Mouse (Mus musculus) spleen, adult 2 months (tissue): ENCODE results near the gene AC129217.1. TPM values are rescaled to one million over a fixed set of nuclear protein-coding genes. Genes with fewer than 3 reads are reported as not detected.

Experiments used
- DNase-seq, 2 experiments: peaks; one replicate each; pipeline versions ENCODE4 v3.0.0 to v3.0.0-alpha.2; 2012 to 2021; ENCODE audit warnings: low spot score in 2 of 2, low read depth in 1 of 2
- H3K27ac ChIP-seq: fragments of 200-500 bp; 2 replicates; pipeline ENCODE4 v1.5.1; 2012; ENCODE audit warnings: low read length, inconsistent platforms; ENCODE audit not compliant: insufficient read depth
- H3K27me3 ChIP-seq: fragments of 200-500 bp; 2 replicates; pipeline ENCODE4 v1.6.1; 2012; ENCODE audit warnings: mild to moderate bottlenecking, moderate library complexity, low read length, inconsistent platforms; ENCODE audit not compliant: control insufficient read depth, insufficient read depth
- H3K36me3 ChIP-seq: fragments of 200-500 bp; 2 replicates; pipeline ENCODE4 v1.6.1; 2012; ENCODE audit warnings: mild to moderate bottlenecking, low read length, inconsistent platforms; ENCODE audit not compliant: control insufficient read depth, insufficient read depth
- H3K4me1 ChIP-seq: fragments of 200-500 bp; 2 replicates; pipeline ENCODE4 v1.6.1; 2011; ENCODE audit warnings: inconsistent platforms; ENCODE audit not compliant: control insufficient read depth, insufficient read depth, insufficient read length
- H3K4me3 ChIP-seq: fragments of 200-500 bp; 2 replicates; pipeline ENCODE4 v1.5.1; 2011; ENCODE audit warnings: mild to moderate bottlenecking, inconsistent platforms; ENCODE audit not compliant: insufficient read depth, insufficient read length; ENCODE audit errors: extremely low read depth
- CTCF ChIP-seq: fragments of 200-500 bp; IDR thresholded peaks from 2 replicates; pipeline ENCODE4 v1.5.1; 2011; ENCODE audit warnings: mild to moderate bottlenecking, inconsistent platforms; ENCODE audit not compliant: insufficient read depth, insufficient read length, insufficient replicate concordance; ENCODE audit errors: extremely low read depth
- POLR2A ChIP-seq: fragments of 200-500 bp; IDR thresholded peaks from 2 replicates; pipeline ENCODE4 v1.6.1; 2011; ENCODE audit warnings: low read depth, low read length, inconsistent platforms
- WGBS: fragments of 180-500 bp; shearing (Covaris S2); methylation state at CpG from one replicate; pipeline ENCODE4 v1.1.7; 2018; 5-methylcytosine and 5-hydroxymethylcytosine counted together
- polyA plus RNA-seq: library from polyadenylated mRNA; depleted of rRNA; stranded (reverse); fragments of >200 nt; gene quantifications from 2 replicates; pipeline ENCODE4 v1.2.3, GENCODE M21; 2012; rRNA removed

Gene AC129217.1
- polyA plus RNA-seq, 1 experiment: not detected

DNA sequence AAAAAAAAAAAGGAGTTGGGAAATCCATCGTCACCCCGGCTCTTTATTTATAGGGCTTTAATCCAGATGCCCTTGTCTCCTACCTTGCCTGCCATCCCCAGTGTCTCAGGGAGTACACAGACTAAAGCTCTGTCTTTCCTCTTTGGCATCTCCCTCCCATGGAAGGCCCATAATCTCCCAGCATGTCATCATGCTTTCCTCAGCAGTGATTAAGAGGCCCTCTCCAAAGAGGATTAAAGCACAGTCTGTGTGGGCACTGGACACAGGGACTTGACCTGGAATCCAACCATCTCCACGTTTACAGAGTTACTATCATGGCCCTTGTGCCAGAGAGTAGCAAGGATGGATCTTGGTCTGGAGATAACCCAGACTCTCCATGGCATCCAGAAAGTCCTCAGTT, 54.0 kb downstream of the AC129217.1 start, which contains the start of the genes Lbhd1 and Gm49403:
Gene Lbhd1, plus strand, starts transcription at position 117 of the 400 bp plus-strand sequence.
Gene Gm49403, plus strand, starts transcription at position 315 of the 400 bp plus-strand sequence.
- TF ChIP-seq CTCF (no peak), POLR2A (no peak)
- 93% methylated on average over 3 of the region's 3 CpGs for WGBS
- DNase-seq: no peak
- Histone ChIP-seq H3K36me3 (no peaks in the 10 kb centered on the region), H3K27me3 (no peaks in the 10 kb centered on the region), H3K4me1 (peaks cover 5% of the 10 kb centered on the region; the same call in 1 of the 2 replicates), H3K27ac (no peak within 1 kb of the TSS), H3K4me3 (no peak within 1 kb of the TSS)

DNA sequence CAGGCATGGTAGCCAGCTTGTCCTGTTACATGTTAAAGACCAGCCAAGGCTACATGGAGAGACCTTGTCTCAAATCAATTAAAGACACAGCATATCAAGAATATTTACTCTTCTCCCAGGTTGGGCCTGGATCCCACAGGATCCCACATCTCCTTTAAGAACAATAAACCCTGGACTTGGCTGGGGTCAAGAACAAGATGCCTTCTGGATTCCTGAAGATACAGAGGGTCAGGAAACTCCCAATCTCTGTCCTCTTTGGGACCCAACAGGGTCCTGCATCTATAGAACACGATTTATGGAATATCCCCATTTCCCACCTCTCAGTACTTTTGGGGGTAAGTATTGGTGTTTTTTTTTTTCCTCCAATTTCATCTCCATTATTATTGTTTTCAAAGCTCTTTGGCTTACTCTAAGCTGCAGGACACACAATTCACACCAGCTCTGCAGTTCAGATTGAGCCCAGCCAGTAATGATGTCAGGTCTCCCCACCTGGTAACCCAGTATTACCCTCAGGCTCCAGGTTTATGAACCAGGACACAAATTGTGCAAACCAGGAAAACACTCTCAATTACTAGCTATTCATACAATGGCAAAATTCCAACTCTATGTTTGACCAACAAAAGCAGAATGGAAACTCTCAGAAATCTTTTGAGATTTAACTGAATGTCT, 57.5 kb downstream of the AC129217.1 start:
- no peak overlapping the region for H3K4me3 ChIP-seq
- H3K4me1 ChIP-seq: 0 out of 2 replicates have a peak, but pooled peaks cover 5% of the 10 kb centered on the region
- H3K27ac ChIP-seq: no peak overlapping the region
- DNase-seq: no peak
- 73% methylated on average over 1 of the region's 1 CpGs for WGBS
- H3K36me3 ChIP-seq: peaks cover 6% of the 10 kb centered on the region
- H3K27me3 ChIP-seq: no peaks in the 10 kb centered on the region
- TF ChIP-seq POLR2A (no peak), CTCF (no peak)

DNA sequence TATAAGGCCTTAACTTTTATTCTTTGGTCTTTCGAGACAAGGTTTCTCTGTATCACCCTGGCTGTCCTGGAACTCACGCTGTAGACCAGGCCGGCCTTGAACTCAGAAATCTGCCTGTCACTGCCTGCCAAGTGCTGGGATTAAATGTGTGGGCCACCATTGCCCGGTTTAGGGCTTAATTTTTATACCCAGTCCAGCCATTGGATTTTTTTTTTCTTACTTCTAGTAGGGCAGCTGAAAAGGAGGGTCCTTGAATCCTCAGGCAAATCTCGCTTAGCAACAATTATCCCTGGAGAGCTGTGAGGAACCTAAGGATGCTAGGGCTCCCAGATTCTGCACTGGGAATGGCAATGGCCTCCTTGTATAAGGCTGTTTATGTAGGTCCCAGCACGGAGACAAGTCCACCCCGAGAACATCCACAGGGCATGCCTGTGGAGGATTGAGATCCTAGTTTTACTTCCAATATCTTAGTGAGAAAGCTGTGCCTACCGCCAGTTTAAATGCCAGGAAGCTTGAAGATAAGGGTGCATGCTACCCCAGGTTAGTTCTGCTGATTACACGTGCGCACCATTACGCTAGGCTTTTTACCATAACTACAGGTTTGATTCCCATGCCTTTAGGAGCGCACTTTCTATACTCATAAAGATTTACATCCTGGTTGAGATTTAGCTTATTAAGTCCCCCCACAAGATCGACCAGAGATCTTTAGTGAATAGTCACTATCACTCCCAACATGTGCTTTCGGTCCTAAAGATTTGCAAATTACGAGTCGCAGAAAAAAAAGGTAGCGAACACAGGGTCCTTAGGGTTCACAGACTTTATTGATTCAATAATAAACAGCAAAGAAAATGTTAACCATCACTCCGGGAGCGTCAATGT, 58.3 kb downstream of the AC129217.1 start:
- WGBS: 24% methylated on average over 19 of the region's 19 CpGs
- Histone ChIP-seq H3K36me3 (peaks cover 6% of the 10 kb centered on the region), H3K27me3 (no peaks in the 10 kb centered on the region), H3K4me3 (peak overlapping the region; percentile 75), H3K27ac (peak overlapping the region; percentile 83), H3K4me1 (0 out of 2 replicates have a peak, but pooled peaks cover 5% of the 10 kb centered on the region)
- TF ChIP-seq CTCF: no peak
- TF ChIP-seq POLR2A: no peak
- DNase-seq: no peak

DNA sequence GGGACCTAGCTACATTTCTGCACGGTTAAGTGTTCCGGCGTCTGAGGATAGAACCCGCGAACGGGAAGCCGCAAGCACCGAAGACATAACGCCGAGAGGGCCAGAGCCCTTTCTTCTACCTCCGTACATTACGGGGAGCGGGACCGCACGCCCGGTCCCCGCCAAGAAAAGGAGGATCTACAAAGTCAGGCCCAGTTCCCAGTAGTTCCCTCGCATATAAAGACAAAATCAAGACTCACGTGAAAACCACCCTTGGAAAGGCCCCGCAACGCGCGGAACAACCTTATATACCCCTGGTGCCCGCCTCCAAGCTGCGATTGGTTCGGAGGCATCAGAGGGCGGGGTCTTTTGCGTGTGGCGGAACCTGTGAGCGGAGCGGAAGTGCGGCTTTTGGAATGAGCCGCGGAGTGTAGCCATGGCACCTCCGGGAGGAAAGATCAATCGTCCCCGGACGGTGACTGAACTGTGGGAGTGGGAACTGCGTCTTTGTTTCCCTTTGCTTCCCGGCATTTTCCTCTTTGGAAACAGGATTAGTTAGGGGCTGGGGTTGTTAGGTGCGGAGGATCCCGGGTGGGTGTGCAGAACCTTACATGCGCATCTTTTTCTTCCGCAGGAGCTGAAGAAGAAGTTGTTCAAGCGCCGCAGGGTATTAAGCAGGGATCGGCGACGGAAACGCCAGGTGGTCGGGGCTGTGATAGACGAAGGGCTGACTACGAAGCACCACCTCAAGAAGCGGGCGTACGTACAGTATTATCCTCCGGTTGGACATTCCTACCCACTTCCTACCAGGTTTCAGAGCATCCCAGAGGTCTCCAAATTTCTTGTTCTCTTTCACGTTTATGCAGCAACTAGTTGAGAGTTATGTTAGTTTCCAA, 59.2 kb downstream of the AC129217.1 start, which contains the start of the genes 1810009A15Rik and Gm49416:
Gene 1810009A15Rik, plus strand, starts transcription at position 343 of the 875 bp plus-strand sequence.
Gene Gm49416, plus strand, starts transcription at position 416 of the 875 bp plus-strand sequence.
- WGBS: under 1% methylated on average over 58 of the region's 58 CpGs
- TF ChIP-seq CTCF (no peak), POLR2A (peak; percentile 72)
- Histone ChIP-seq H3K36me3 (peaks cover 6% of the 10 kb centered on the region), H3K4me3 (peak within 1 kb of the TSS; percentile 75), H3K4me1 (0 out of 2 replicates have a peak, but pooled peaks cover 5% of the 10 kb centered on the region), H3K27ac (peak within 1 kb of the TSS; percentile 83), H3K27me3 (no peaks in the 10 kb centered on the region)
- peak; percentile 90 to 94 for DNase-seq

Other genes with a start within 250 kb of the AC129217.1 start
- 0.06 TPM in 1 of 2 replicates, not detected in the other for gene Slc22a8, start 238.5 kb upstream of the AC129217.1 start, polyA plus RNA-seq
- 0.08 TPM in 1 of 2 replicates, not detected in the other for gene Slc22a6, start 211.7 kb upstream of the AC129217.1 start, polyA plus RNA-seq
- gene Chrm1, start 166.0 kb upstream of the AC129217.1 start, polyA plus RNA-seq: 0.05 and 0.07 TPM in 2 replicates
- 122 and 129 TPM in 2 replicates for gene Slc3a2, start 106.4 kb upstream of the AC129217.1 start, polyA plus RNA-seq
- 26.2 and 30.2 TPM in 2 replicates for gene Wdr74, start 93.9 kb upstream of the AC129217.1 start, polyA plus RNA-seq
- not detected in 2 replicates for gene 1700092M07Rik, start 89.1 kb upstream of the AC129217.1 start, polyA plus RNA-seq
- gene Stx5a, start 88.4 kb upstream of the AC129217.1 start, polyA plus RNA-seq: 52.8 and 53.0 TPM in 2 replicates
- gene Nxf1, start 72.7 kb upstream of the AC129217.1 start, polyA plus RNA-seq: 80.2 and 104 TPM in 2 replicates
- gene Tmem223, start 58.8 kb upstream of the AC129217.1 start, polyA plus RNA-seq: 86.1 and 135 TPM in 2 replicates
- gene Tmem179b, start 55.3 kb upstream of the AC129217.1 start, polyA plus RNA-seq: 87.9 and 117 TPM in 2 replicates
- 11.3 and 15.8 TPM in 2 replicates for gene Taf6l, start 43.4 kb upstream of the AC129217.1 start, polyA plus RNA-seq
- gene Polr2g, start 31.2 kb upstream of the AC129217.1 start, polyA plus RNA-seq: 27.9 and 30.3 TPM in 2 replicates
- 2.4 and 2.5 TPM in 2 replicates for gene Zbtb3, start 27.2 kb upstream of the AC129217.1 start, polyA plus RNA-seq
- gene Ttc9c, start 10.4 kb upstream of the AC129217.1 start, polyA plus RNA-seq: 13.2 and 14.2 TPM in 2 replicates
- 22.0 and 25.4 TPM in 2 replicates for gene Hnrnpul2, start 9.8 kb upstream of the AC129217.1 start, polyA plus RNA-seq
- gene Bscl2, start 7.7 kb downstream of the AC129217.1 start, polyA plus RNA-seq: 91.7 and 116 TPM in 2 replicates
- gene Gng3, start 9.4 kb downstream of the AC129217.1 start, polyA plus RNA-seq: 0.05 and 0.09 TPM in 2 replicates
- gene Lrrn4cl, start 21.0 kb downstream of the AC129217.1 start, polyA plus RNA-seq: 0.23 and 0.27 TPM in 2 replicates
- gene Ubxn1, start 41.7 kb downstream of the AC129217.1 start, polyA plus RNA-seq: 57.9 and 80.6 TPM in 2 replicates
- gene Uqcc3, start 51.1 kb downstream of the AC129217.1 start, polyA plus RNA-seq: 20.8 and 27.9 TPM in 2 replicates
- 0.94 and 1.4 TPM in 2 replicates for gene Lbhd1, start 54.0 kb downstream of the AC129217.1 start, polyA plus RNA-seq
- not detected in 2 replicates for gene Gm49403, start 54.2 kb downstream of the AC129217.1 start, polyA plus RNA-seq
- 11.5 and 15.2 TPM in 2 replicates for gene 1810009A15Rik, start 59.1 kb downstream of the AC129217.1 start, polyA plus RNA-seq
- 1.2 TPM in 1 of 2 replicates, not detected in the other for gene Gm49416, start 59.2 kb downstream of the AC129217.1 start, polyA plus RNA-seq
- 21.2 and 27.5 TPM in 2 replicates for gene Ints5, start 63.2 kb downstream of the AC129217.1 start, polyA plus RNA-seq
- gene Ganab, start 68.3 kb downstream of the AC129217.1 start, polyA plus RNA-seq: 85.2 and 86.9 TPM in 2 replicates
- 86.0 and 93.4 TPM in 2 replicates for gene B3gat3, start 90.6 kb downstream of the AC129217.1 start, polyA plus RNA-seq
- 10.0 and 11.9 TPM in 2 replicates for gene Rom1, start 99.6 kb downstream of the AC129217.1 start, polyA plus RNA-seq
- gene Eml3, start 99.8 kb downstream of the AC129217.1 start, polyA plus RNA-seq: 72.3 and 77.7 TPM in 2 replicates
- 35.0 and 37.7 TPM in 2 replicates for gene Mta2, start 112.1 kb downstream of the AC129217.1 start, polyA plus RNA-seq
- gene Tut1, start 124.1 kb downstream of the AC129217.1 start, polyA plus RNA-seq: 18.3 and 22.3 TPM in 2 replicates
- gene Eef1g, start 137.3 kb downstream of the AC129217.1 start, polyA plus RNA-seq: 206 and 242 TPM in 2 replicates
- 6.9 and 8.0 TPM in 2 replicates for gene Ahnak, start 159.5 kb downstream of the AC129217.1 start, polyA plus RNA-seq